Mouse (Mus musculus) lung, postnatal 0 days (tissue): ENCODE data around the gene Fem1a.

Source experiments
- CTCF ChIP-seq: IDR thresholded peaks from 2 replicates; pipeline ENCODE4 v1.5.1; 2016; ENCODE audit warnings: antibody characterized with exemption, mild to moderate bottlenecking
- EP300 ChIP-seq: IDR thresholded peaks from 2 replicates; pipeline ENCODE4 v1.6.1; 2016; ENCODE audit warnings: antibody characterized with exemption, mild to moderate bottlenecking, control low read depth

- TF ChIP-seq CTCF (0 out of 2 replicates have a peak, but pooled peaks have one; percentile 2), EP300 (no peak)
Observed at GRCm38 (mm10) chr17:56289371-56290331, 33.0 kb downstream of the Fem1a start.
